Mouse (Mus musculus): ENCODE data around the gene Tcf15.

- no peak for TF ChIP-seq E2F4 (IDR thresholded peaks at IDR 0.05; ENCODE audit: insufficient read depth)
- TF ChIP-seq POLR2AphosphoS2 (IDR thresholded peaks at IDR 0.05; ENCODE audit: insufficient read length, low read depth) = no peak
- TF ChIP-seq TCF12 (IDR thresholded peaks at IDR 0.05; ENCODE audit: insufficient read depth, poor library complexity, severe bottlenecking) = no peak
- TF ChIP-seq POLR2A (IDR thresholded peaks at IDR 0.05; ENCODE audit: insufficient read length, low read depth) = no peak
- no peak for TF ChIP-seq MYOG (IDR thresholded peaks at IDR 0.05; ENCODE audit: control insufficient read depth in 1 of 3, insufficient read depth in 1 of 3, insufficient read length in 2 of 3, low read depth in 2 of 3)
Observed at GRCm38 (mm10) chr2:152144158-152144450, 743 bp downstream of the Tcf15 start.
